Mouse (Mus musculus): Measurements from ENCODE around the gene Trhr2. TPM values are rescaled to one million over a fixed set of nuclear protein-coding genes. Genes with fewer than 3 reads are reported as not detected.
A peak's percentile ranks its signal among the peaks of the same experiment; 100 is the strongest.

Gene Trhr2
- total RNA-seq, 4 experiments from 2014 or later: 8.6 to 11.3 (median 10.8) TPM

DNA sequence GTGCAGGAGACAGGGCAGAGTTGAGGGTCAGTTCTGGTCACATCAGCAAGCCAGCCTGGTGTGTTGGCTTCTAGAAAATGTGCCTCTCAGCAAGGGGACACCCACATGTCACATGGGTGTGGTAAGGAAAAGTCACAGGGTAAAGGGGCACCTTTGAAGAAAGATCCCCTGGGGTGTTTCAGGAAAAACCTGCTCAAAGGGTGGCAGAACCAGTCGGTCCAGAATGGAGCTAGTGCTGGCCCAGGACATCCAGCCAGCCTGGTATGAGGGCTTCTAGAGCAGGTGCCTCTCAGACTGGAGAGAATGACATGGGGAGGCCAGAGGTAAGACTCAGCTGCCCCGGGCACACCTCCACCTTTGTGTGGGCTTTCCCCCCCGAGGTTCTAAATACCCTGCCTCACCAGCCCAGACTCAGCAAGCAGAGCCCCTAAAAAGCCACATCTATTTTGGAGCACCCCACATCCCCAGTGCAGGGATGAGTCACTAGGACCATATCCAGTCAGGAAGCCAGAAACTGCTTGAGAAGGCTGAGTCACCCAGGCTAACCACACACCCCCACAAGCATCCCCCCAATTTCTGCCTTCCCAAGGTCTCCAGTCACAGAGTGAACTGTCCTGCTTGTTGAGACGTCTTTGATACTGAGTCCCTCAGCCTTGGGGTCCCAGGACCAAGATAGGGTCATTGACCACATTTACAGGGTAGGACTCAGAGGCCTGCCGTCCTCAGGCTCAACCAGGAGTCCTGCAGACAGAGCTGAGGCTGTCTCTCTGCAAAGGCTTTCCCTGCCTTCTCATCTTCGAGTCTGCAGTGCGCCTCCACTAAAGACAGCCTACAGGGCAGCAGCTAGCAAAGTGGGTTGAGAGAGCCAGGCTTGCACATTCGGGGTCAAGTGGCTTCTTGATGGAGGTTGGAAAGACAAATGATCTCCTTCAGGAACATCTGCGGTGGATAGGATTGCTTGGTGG, 4.6 kb downstream of the Trhr2 start:
- DNase-seq (ENCODE audit: low spot score in 2 of 2): peak in 1 of 2 experiments; percentile 86

DNA sequence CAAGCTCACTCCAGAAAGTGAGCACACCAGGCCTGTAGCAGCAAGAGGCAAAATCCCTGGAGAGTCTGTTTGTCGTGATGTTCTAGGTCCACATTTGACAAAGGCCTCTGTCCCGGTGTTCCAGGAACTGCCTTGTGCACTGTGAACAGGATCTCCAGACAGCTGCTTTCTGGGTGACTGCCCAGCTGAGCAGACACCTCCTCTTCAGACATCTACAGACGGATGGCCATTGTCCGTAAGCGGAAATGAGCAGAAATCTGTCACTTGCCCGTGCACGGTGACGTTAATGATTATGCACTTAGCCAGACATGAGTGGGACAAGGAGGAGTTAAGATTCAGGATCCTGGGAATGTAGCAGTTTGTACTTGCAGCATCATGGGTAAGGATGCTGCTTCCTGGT, 6.4 kb downstream of the Trhr2 start:
- no peak for DNase-seq (ENCODE audit: low spot score in 2 of 2)

DNA sequence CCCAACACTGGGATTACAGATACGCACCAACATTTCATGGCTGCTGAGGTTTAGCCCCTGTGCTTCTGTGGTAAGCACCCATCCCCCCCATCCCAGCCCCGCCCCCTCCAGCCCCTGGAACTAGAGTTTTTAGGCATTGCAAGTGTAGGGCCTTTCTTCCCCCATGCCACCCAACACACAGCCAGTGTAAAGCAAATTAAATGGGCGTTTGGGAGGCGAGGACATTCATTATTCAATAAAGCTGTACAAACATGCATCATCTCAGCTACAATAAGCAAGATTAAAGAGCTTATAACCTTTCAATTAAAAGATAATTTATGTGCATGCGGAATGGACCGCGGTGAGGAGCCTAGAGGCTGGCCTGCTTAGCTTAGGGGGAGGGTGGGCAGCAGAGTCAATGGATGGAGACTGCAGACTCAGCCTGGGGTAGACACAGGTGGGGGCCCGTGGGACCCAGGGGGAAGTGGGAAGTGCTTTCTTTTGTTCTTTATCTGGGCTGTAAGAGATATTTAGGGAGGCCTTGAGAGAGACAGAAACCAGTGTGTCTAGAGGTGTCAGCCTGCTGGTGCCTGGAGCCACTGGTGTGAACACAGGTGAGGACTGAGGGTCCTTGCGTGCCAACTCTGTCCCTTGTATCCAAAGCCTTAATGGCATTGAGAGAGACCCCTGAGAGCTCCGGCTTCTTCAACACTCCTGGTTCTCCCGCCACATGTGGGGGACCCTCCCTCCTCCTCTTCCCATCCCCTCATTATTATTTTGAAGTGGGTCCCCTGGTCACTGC, 10.0 kb downstream of the Trhr2 start:
- DNase-seq (ENCODE audit: low spot score in 2 of 2): no peak

DNA sequence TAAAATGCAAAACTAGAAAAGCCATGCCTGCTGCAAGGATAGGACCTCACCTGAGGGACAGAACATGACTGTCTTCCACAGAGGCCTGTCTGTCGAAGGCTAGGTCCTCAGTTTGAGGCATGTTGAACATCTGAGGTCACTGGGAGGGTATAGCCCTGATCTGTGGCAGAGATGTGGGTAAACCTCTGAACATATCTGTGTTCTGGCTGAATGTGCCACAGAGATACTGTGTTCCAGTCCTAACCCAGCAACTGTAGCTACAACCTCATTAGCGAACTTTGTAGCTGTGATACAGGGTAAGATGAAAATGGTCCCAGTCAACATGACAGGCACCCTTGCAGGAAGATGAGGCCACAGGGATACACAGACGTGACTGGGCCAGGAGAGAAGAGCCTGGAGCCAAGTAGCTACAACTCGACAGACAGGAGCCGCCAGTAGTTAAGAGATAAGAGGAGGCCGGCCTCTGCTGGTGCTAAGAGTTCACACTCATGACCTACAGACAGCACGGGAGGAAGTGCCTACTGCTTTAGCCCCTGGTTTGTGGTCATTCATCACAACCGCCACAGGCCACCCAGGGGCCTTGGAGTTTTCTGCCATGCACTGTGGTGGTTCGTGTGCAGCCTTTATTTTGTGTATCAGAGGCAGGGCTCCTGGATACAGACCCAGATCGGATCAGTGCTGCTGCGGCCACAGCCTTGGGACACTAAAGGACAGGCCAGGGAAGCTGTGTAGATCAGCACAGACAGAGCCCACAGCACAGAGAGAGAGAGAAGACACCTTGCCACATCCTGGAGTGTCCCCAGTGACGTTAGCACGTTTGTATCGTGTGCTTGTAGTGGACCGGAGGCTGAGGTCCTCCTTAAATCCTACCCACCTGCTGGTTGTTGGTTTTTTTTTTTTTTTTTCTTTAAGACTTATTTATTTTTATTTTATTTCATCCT, 10.9 kb downstream of the Trhr2 start:
- no peak for DNase-seq (ENCODE audit: low spot score in 2 of 2)

DNA sequence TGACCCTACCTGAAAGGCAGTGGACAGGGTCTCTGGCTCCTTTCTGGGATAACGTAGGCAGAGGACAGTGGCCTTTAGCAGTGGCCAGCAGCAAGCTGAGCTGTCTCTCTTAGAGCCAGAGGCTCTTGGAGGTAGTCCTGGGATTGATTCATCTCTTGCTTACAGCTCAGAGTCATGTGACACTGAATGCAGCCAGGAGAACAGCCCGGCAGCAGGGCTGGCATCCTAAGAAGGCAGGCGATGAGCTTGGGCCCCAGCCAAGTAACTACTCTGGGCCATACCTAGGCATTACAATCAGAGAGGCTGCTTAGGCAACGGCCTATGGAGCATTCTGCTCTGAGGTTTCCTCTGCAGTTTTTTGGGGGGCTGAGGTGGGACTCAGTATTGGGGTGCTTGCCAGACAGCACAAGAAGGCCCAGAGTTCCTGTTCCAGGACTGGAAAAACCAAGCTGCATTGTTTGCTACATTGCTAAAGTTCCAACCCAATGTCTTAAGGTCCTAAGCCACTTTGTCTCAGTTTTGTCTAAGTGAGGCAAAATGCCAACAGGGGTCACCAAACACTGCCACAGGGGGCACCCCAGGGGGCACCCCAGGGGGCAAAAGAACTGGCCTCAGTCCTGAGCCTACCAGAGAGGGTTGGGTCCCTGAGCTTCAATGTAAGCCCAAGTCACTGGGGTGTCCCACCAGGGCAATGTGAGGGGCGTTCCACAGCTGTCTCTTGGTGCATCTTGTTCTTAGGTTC, 12.6 kb downstream of the Trhr2 start:
- DNase-seq (ENCODE audit: low spot score in 2 of 2): peak in 1 of 2 experiments; percentile 83

GRCm38 (mm10) chr8:122345181-122346095, 15.1 kb downstream of the Trhr2 start:
- DNase-seq (ENCODE audit: low spot score in 2 of 2): no peak

DNA sequence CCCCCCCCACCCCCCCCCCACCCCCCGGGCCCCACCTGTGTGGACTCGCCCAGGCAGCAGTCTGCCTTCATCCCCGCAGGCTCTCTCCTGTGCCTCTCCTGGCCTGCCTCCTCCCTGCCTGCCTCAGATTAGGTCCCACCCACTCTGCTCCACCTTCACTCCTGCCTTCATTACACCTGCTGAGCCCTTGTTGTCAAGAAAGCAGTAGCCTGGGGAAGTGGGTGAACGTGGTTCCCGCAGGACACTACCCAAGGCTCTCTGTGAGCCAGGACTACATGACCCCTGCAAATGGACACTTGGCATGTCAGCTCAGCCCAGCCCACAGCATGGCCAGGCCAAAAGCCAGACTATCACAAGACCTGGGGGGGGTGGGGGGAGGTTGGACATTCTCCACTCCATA, 16.3 kb downstream of the Trhr2 start:
- no peak for DNase-seq (ENCODE audit: low spot score in 2 of 2)

DNA sequence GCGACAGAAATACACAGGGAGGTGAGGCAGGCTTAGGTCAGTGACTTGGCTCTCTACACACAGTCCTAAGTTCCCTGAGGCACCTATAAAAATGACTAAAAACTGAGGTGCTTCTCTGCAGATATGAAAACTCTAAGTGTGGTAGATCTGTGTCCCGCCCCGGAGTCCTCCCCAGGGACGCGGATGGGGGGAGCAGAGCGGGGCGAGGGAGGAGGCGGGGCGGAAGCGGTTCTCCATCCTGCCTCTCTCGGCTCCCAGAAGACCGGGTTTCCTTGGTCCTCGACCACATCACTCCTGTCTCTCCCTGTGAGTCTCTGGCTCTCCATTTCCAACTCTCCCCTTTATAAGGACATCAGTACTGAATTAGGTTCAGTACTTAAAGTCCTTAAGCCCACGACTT, 16.8 kb downstream of the Trhr2 start:
- DNase-seq (ENCODE audit: low spot score in 2 of 2): no peak

DNA sequence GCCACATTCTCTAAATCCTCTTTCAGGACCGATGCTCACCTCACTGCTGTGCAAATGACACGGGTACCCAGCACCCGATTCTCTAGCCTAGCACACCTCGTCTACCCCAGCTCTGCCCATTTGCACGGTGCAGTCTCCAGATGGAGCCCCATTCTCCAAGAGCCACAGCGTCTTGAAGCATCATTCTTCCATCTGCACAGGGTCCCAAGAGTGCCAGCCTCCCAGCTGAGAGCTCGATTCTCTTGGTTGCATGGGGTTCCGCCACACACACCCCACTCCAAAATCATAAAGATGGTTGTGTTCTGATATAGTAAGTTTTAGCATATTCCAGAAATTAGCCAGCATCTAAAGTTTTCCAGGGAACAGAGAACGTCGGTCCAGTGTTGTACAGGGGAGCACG, 17.2 kb downstream of the Trhr2 start:
- no peak for DNase-seq (ENCODE audit: low spot score in 2 of 2)

- peak; percentile 56 to 61 for DNase-seq (ENCODE audit: low spot score in 2 of 2)
These were observed 17.7 kb downstream of the Trhr2 start for GRCm38 (mm10) chr8:122342806-122343209.

DNA sequence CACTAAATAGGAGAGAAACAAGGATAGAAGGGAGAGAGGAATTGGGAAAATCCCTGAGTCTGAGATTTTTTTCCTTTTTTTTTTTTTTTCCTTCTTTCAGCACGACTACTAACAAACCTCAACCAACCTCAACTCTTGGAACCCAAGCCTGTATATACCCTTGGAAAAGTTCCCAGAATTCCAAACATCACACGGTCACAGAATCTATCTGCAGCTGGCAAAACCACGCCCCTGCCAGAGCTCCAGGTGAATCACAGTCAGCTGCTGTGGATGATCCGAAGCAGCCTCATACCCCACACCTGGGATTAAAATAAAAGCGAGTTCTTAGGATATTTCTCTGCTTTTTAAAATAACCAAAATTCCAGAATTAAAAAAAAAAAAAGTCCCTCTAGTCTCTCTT, 18.2 kb downstream of the Trhr2 start:
- DNase-seq (ENCODE audit: low spot score in 2 of 2): no peak

DNA sequence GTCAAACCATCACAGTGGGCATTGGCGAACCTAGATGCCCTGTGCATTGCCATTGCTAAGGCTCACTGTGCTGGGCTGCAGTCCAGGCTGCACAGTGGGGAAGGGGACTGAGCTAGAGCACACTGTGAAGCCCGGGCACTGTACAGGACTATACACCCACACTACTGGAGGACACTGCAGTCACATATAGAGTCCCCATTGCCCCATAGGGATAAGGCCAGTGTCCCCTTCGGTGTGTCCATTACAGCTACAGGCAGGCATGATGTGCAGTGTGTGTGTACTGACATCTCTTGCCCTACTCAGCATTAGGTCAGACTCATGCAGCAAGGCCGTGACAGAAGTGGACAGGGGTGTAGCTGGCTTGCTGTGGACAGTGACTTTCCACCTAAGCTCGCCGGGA, 18.8 kb downstream of the Trhr2 start:
- no peak for DNase-seq (ENCODE audit: low spot score in 2 of 2)

- no peak for DNase-seq (ENCODE audit: low spot score in 2 of 2)
These were observed 19.8 kb downstream of the Trhr2 start for GRCm38 (mm10) chr8:122340761-122341160.

- DNase-seq (ENCODE audit: low spot score in 2 of 2): no peak
These were observed 21.7 kb downstream of the Trhr2 start for GRCm38 (mm10) chr8:122338852-122339251.

- no peak for DNase-seq (ENCODE audit: low spot score in 2 of 2)
These were observed 24.2 kb downstream of the Trhr2 start for GRCm38 (mm10) chr8:122336251-122336910.

DNA sequence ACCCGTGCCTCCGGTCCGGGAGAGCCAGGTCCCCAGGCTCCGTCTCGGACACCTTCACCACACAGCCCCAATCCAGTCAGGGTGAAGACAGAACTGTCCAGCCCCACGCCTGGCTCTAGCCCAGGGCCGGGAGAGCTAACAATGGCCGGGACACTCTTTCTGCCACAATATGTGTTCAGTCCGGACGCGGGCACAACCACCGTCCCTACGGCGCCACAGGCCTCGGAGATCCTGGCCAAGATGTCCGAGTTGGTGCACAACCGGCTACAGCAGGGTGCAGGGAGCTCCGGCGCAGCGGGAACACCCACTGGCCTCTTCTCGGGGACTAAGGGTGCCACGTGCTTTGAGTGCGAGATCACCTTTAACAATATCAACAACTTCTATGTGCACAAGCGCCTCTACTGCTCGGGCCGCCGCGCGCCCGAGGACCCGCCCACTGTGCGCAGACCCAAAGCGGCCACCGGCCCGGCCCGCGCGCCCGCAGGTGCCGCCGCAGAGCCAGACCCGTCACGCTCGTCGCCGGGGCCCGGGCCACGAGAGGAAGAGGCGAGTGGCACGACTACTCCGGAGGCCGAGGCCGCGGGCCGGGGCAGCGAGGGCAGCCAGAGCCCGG, 24.8 kb downstream of the Trhr2 start:
- no peak for DNase-seq (ENCODE audit: low spot score in 2 of 2)

GRCm38 (mm10) chr8:122334791-122335490, 25.6 kb downstream of the Trhr2 start:
- DNase-seq (ENCODE audit: low spot score in 2 of 2): no peak

- DNase-seq (ENCODE audit: low spot score in 2 of 2): no peak
These were observed 27.0 kb downstream of the Trhr2 start for GRCm38 (mm10) chr8:122333531-122333930.
